Mouse (Mus musculus) ES-E14 (cell line): ENCODE results near the gene Ptpa. TPM values are rescaled to one million over a fixed set of nuclear protein-coding genes. Genes with fewer than 3 reads are reported as not detected.

Experiments
- DNase-seq: peaks from one replicate; pipeline ENCODE4 v3.0.0-alpha.2; 2013; ENCODE audit warnings: low read depth, low spot score
- H3K27ac ChIP-seq: 2 replicates; pipeline ENCODE4 v1.5.1; 2012; ENCODE audit warnings: low read depth, mild to moderate bottlenecking, low read length, moderate library complexity, mixed read lengths; ENCODE audit not compliant: poor library complexity, insufficient read depth, severe bottlenecking
- H3K36me3 ChIP-seq: 2 replicates; pipeline ENCODE4 v1.6.1; 2012; ENCODE audit warnings: mild to moderate bottlenecking, low read length, moderate library complexity, mixed read lengths; ENCODE audit not compliant: control insufficient read depth, poor library complexity, insufficient read depth, severe bottlenecking
- H3K4me1 ChIP-seq, 2 experiments: fragments of 150-350 bp in 1 of 2; sonication (generic) in 1 of 2; 2 replicates each; pipeline ENCODE4 v1.6.1; 2012; ENCODE audit warnings: low read length in 2 of 2, mild to moderate bottlenecking in 1 of 2, mixed read lengths in 1 of 2; ENCODE audit not compliant: control insufficient read depth in 2 of 2, insufficient read depth in 2 of 2, poor library complexity in 1 of 2
- H3K4me3 ChIP-seq, 2 experiments: fragments of 150-350 bp in 1 of 2; sonication (generic) in 1 of 2; 2 replicates each; pipeline ENCODE4 v1.5.1; 2012; ENCODE audit warnings: low read length in 2 of 2, low read depth in 1 of 2, mild to moderate bottlenecking in 1 of 2, mixed read lengths in 1 of 2; ENCODE audit not compliant: insufficient read depth in 1 of 2, poor library complexity in 1 of 2, severe bottlenecking in 1 of 2
- H3K9ac ChIP-seq: 2 replicates; pipeline ENCODE4 v1.6.1; 2012; ENCODE audit warnings: low read depth, mild to moderate bottlenecking, low read length, mixed read lengths; ENCODE audit not compliant: poor library complexity, insufficient read depth, severe bottlenecking
- H3K9me3 ChIP-seq: fragments of 150-350 bp; sonication (generic); 2 replicates; pipeline ENCODE4 v1.6.1; 2012; ENCODE audit warnings: low read depth, mild to moderate bottlenecking, low read length; ENCODE audit not compliant: control insufficient read depth, insufficient read depth
- CHD2 ChIP-seq: IDR thresholded peaks from 2 replicates; pipeline ENCODE4 v1.6.1; 2014; ENCODE audit warnings: mild to moderate bottlenecking, low read depth, low read length, inconsistent platforms
- HCFC1 ChIP-seq: IDR thresholded peaks from 2 replicates; pipeline ENCODE4 v1.6.1; 2012; ENCODE audit warnings: low read length, inconsistent platforms, borderline replicate concordance; ENCODE audit not compliant: insufficient read depth
- MAFK ChIP-seq: IDR thresholded peaks from 2 replicates; pipeline ENCODE4 v1.6.1; 2014; ENCODE audit warnings: mild to moderate bottlenecking, low read depth, low read length, inconsistent platforms; ENCODE audit not compliant: insufficient read depth
- ZC3H11A ChIP-seq: IDR thresholded peaks from 2 replicates; pipeline ENCODE4 v1.6.1; 2012; ENCODE audit warnings: low read depth, mild to moderate bottlenecking, inconsistent platforms, low read length, borderline replicate concordance
- ZNF384 ChIP-seq: IDR thresholded peaks from 2 replicates; pipeline ENCODE4 v1.6.1; 2012; ENCODE audit warnings: low read depth, low read length, inconsistent platforms
- in situ Hi-C, 2 experiments: fragments of 600-800 bp; cut with MboI; formaldehyde crosslinking; loops; one replicate each; pipeline ENCODE4 v1.15.1; 2025; ENCODE audit warnings: low sequenced_read_pairs in 2 of 2, inconsistent platforms in 1 of 2; ENCODE audit not compliant: unreplicated experiment in 2 of 2
- total RNA-seq: library from RNA; depleted of rRNA; stranded (reverse); fragments of 300-350 nt; gene quantifications from 2 replicates; pipeline ENCODE4 v1.2.3, GENCODE M21; 2012

The Ptpa gene
- total RNA-seq, 1 experiment: 97.9 TPM

- no peak for TF ChIP-seq CHD2
- no peak for TF ChIP-seq HCFC1
- TF ChIP-seq MAFK: no peak
- TF ChIP-seq ZC3H11A: no peak
- no peak for TF ChIP-seq ZNF384
- H3K4me3 ChIP-seq: no peak overlapping the region
- H3K9ac ChIP-seq: no peak overlapping the region
- no peaks in the 10 kb centered on the region for H3K9me3 ChIP-seq
- no peak for DNase-seq
- no peak overlapping the region for H3K27ac ChIP-seq
- no peaks in the 10 kb centered on the region; the same call in 1 of the 2 replicates for H3K36me3 ChIP-seq
- in situ Hi-C loops: loop anchor here (25.0 kb wide), 1 partner anchor 331 kb away; no protein-coding TSS in a partner anchor
- H3K4me1 ChIP-seq: peaks cover 0 to 8% of the 10 kb centered on the region in 2 experiments; a peak in 2 of 4 replicates
Measured at GRCm38 (mm10) chr2:30456104-30456980, 40.5 kb downstream of the Ptpa start.

- in situ Hi-C loops: loop anchor here (25.0 kb wide), 1 partner anchor 329 kb away; no protein-coding TSS in a partner anchor
- TF ChIP-seq MAFK (no peak), CHD2 (no peak), ZC3H11A (no peak), ZNF384 (no peak), HCFC1 (no peak)
- Histone ChIP-seq H3K36me3 (no peaks in the 10 kb centered on the region), H3K4me3 (no peak overlapping the region), H3K9ac (no peak overlapping the region), H3K9me3 (no peaks in the 10 kb centered on the region), H3K27ac (no peak overlapping the region), H3K4me1 (peaks cover 0 to 5% of the 10 kb centered on the region in 2 experiments; a peak in 1 of 4 replicates)
- DNase-seq: no peak
Measured at GRCm38 (mm10) chr2:30458349-30458748, 42.5 kb downstream of the Ptpa start.

- in situ Hi-C loops: loop anchor here (25.0 kb wide), 1 partner anchor 328 kb away; no protein-coding TSS in a partner anchor
- TF ChIP-seq ZNF384 (no peak), ZC3H11A (0 out of 2 replicates have a peak, but pooled peaks have one; percentile 6), HCFC1 (no peak)
- no peaks in the 10 kb centered on the region for H3K36me3 ChIP-seq
- H3K27ac ChIP-seq: no peak overlapping the region
- H3K4me1 ChIP-seq: peaks cover 0 to 9% of the 10 kb centered on the region in 2 experiments; a peak in 1 of 4 replicates
- no peak for DNase-seq
- H3K9ac ChIP-seq: peak overlapping the region; percentile 0; the same call in 1 of the 2 replicates
- H3K9me3 ChIP-seq: no peaks in the 10 kb centered on the region
- no peak overlapping the region for H3K4me3 ChIP-seq
Measured at GRCm38 (mm10) chr2:30459241-30459640, 43.4 kb downstream of the Ptpa start.

- DNase-seq: no peak
- H3K27ac ChIP-seq: no peak overlapping the region; the same call in 1 of the 2 replicates
- no peak overlapping the region for H3K9ac ChIP-seq
- no peak overlapping the region for H3K4me3 ChIP-seq
- in situ Hi-C loops: loop anchor here (25.0 kb wide), 1 partner anchor 324 kb away; no protein-coding TSS in a partner anchor
- TF ChIP-seq HCFC1: no peak
- TF ChIP-seq CHD2: no peak
- TF ChIP-seq ZC3H11A: no peak
- no peak for TF ChIP-seq MAFK
- no peak for TF ChIP-seq ZNF384
- peaks cover 0 to 9% of the 10 kb centered on the region in 2 experiments; a peak in 1 of 4 replicates for H3K4me1 ChIP-seq
- no peaks in the 10 kb centered on the region for H3K9me3 ChIP-seq
- H3K36me3 ChIP-seq: no peaks in the 10 kb centered on the region
Measured at GRCm38 (mm10) chr2:30463341-30463761, 47.5 kb downstream of the Ptpa start.
